Mouse (Mus musculus): ENCODE results near the gene Hmgb1.

DNA sequence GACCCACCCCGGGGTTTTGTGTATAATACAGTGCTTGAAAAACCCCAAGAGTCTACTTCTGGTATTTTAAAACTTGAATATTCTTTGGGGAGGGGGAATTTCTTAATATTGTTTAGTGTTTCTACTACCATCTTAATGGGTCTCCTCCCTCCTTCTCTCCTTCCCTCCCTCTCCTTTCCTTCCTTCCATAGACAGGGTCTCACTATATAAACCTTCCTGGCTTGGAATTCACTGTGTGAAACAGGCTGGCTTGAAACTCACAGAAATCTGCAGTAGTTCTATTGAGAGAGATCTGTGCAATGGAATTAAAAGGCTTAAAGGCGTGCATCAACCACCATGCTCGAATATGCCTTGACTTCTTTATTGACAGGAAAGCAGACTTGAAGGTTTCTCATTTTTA lies 1.5 kb upstream of the Hmgb1 start:
- no peak for TF ChIP-seq CTCF (IDR thresholded peaks at IDR 0.05; ENCODE audit: low read depth, low read length)
- no peak for TF ChIP-seq POLR2A (IDR thresholded peaks at IDR 0.05; ENCODE audit: extremely low read depth, insufficient read depth, low read length)
